Mouse (Mus musculus) limb, embryonic 12.5 days (tissue): ENCODE results near the gene Trpt1. TPM values are rescaled to one million over a fixed set of nuclear protein-coding genes. Genes with fewer than 3 reads are reported as not detected.

Experiments used
- polyA plus RNA-seq: library from polyadenylated mRNA; unstranded; fragments of >200 nt; fragmentation: Nextera tagmentation; extraction: Ambion mirVana; gene quantifications from 2 replicates; pipeline ENCODE4 v1.2.1, GENCODE M21; 2016

The Trpt1 gene
- polyA plus RNA-seq, 1 experiment from 2014 or later: 11.0 TPM

Other genes with a start within 250 kb of the Trpt1 start
- 11.3 and 13.4 TPM in 2 replicates for gene Rps6ka4, start 155.5 kb upstream of the Trpt1 start, polyA plus RNA-seq
- gene Ccdc88b, start 137.9 kb upstream of the Trpt1 start, polyA plus RNA-seq: 0.33 and 0.51 TPM in 2 replicates
- gene Trmt112, start 86.4 kb upstream of the Trpt1 start, polyA plus RNA-seq: 165 and 167 TPM in 2 replicates
- 158 and 164 TPM in 2 replicates for gene Prdx5, start 86.0 kb upstream of the Trpt1 start, polyA plus RNA-seq
- gene Esrra, start 74.3 kb upstream of the Trpt1 start, polyA plus RNA-seq: 6.4 and 8.5 TPM in 2 replicates
- gene Catsperz, start 70.8 kb upstream of the Trpt1 start, polyA plus RNA-seq: 1.0 TPM in 2 replicates
- gene Kcnk4, start 61.6 kb upstream of the Trpt1 start, polyA plus RNA-seq: 0.40 and 0.60 TPM in 2 replicates
- 67.3 and 68.2 TPM in 2 replicates for gene Bad, start 54.3 kb upstream of the Trpt1 start, polyA plus RNA-seq
- 23.8 and 27.9 TPM in 2 replicates for gene Gpr137, start 53.7 kb upstream of the Trpt1 start, polyA plus RNA-seq
- 245 and 288 TPM in 2 replicates for gene Ppp1r14b, start 21.2 kb upstream of the Trpt1 start, polyA plus RNA-seq
- gene Plcb3, start 19.7 kb upstream of the Trpt1 start, polyA plus RNA-seq: 41.4 and 41.7 TPM in 2 replicates
- gene Fkbp2, start 15.6 kb upstream of the Trpt1 start, polyA plus RNA-seq: 65.8 and 73.6 TPM in 2 replicates
- gene Vegfb, start 8.5 kb upstream of the Trpt1 start, polyA plus RNA-seq: 53.8 and 55.2 TPM in 2 replicates
- 21.2 and 22.8 TPM in 2 replicates for gene Dnajc4, start 3.6 kb upstream of the Trpt1 start, polyA plus RNA-seq
- 20.1 and 22.6 TPM in 2 replicates for gene Nudt22, start within 50 bp of the Trpt1 start, polyA plus RNA-seq
- 7.1 and 7.8 TPM in 2 replicates for gene Fermt3, start 23.3 kb downstream of the Trpt1 start, polyA plus RNA-seq
- gene Stip1, start 43.8 kb downstream of the Trpt1 start, polyA plus RNA-seq: 292 and 312 TPM in 2 replicates
- 12.3 and 13.2 TPM in 2 replicates for gene Macrod1, start 60.7 kb downstream of the Trpt1 start, polyA plus RNA-seq
- 3.5 and 4.4 TPM in 2 replicates for gene Flrt1, start 109.6 kb downstream of the Trpt1 start, polyA plus RNA-seq
- gene Otub1, start 210.2 kb downstream of the Trpt1 start, polyA plus RNA-seq: 222 and 233 TPM in 2 replicates
- gene Cox8a, start 221.5 kb downstream of the Trpt1 start, polyA plus RNA-seq: 870 and 903 TPM in 2 replicates
- 69.7 and 73.1 TPM in 2 replicates for gene Naa40, start 245.1 kb downstream of the Trpt1 start, polyA plus RNA-seq